In the genomic region with DNA sequence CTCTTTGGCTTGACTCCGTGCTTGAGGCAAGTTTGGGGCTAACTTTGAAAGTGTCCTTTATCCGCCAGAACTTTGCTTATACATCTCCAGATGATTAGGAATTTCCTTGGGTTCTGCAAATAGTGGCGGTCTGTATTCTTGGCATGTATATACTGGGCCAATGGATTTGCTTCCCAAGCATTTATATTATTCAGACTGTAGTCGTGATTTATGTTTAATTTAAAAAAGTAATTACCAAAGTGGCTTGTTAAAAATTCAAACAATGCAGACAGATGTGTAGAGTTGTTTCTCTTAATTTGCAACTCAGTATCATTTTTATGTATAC, we compare ENCODE assay signal across 8 mouse cellular contexts. TPM values are rescaled to one million over a fixed set of nuclear protein-coding genes. Genes with fewer than 3 reads are reported as not detected.
DNase-seq lines count a peak whose midpoint lies in the region; ATAC-seq and TF ChIP-seq lines count a peak whose summit lies in the region.

No protein-coding gene starts in this region.

- no peak for TF ChIP-seq CTCF in left cerebral cortex, adult 2 months (IDR thresholded peaks at IDR 0.05)

- H3K4me1 ChIP-seq in embryonic facial prominence, embryonic 12.5 days, result no peaks in the 10 kb centered on the region
- H3K4me1 ChIP-seq in intestine, embryonic 15.5 days (replicated peaks), result 0 out of 2 replicates have a peak, but pooled peaks cover 6% of the 10 kb centered on the region
- peaks cover 12% of the 10 kb centered on the region for H3K4me1 ChIP-seq in neural tube, embryonic 13.5 days (replicated peaks)

- no peaks in the 10 kb centered on the region for H3K36me3 ChIP-seq in embryonic facial prominence, embryonic 12.5 days
- H3K36me3 ChIP-seq in intestine, embryonic 15.5 days, result no peaks in the 10 kb centered on the region
- H3K36me3 ChIP-seq in neural tube, embryonic 13.5 days, result no peaks in the 10 kb centered on the region

- no peaks in the 10 kb centered on the region for H3K9me3 ChIP-seq in embryonic facial prominence, embryonic 12.5 days
- no peaks in the 10 kb centered on the region for H3K9me3 ChIP-seq in intestine, embryonic 15.5 days
- no peaks in the 10 kb centered on the region for H3K9me3 ChIP-seq in neural tube, embryonic 13.5 days

- WGBS in embryonic facial prominence, embryonic 12.5 days, result 12% methylated on average over 4 of the region's 4 CpGs
- 4% methylated on average over 4 of the region's 4 CpGs for WGBS in intestine, embryonic 15.5 days
- WGBS in neural tube, embryonic 13.5 days, result 18% methylated on average over 4 of the region's 4 CpGs

- H3K4me2 ChIP-seq in embryonic facial prominence, embryonic 12.5 days (replicated peaks), result peak overlapping the region; percentile 65
- H3K4me2 ChIP-seq in intestine, embryonic 15.5 days (replicated peaks), result peak overlapping the region; percentile 70
- H3K4me2 ChIP-seq in neural tube, embryonic 13.5 days, result peak overlapping the region; percentile 80

- intact Hi-C loops in left cerebral cortex, adult 2 months (cut with DNase I), result no loop called here
- intact Hi-C loops in left cerebral cortex, postnatal 10 days (cut with DNase I), result no loop called here

- peak overlapping the region; percentile 48 for H3K9ac ChIP-seq in embryonic facial prominence, embryonic 12.5 days
- peak overlapping the region; percentile 47 for H3K9ac ChIP-seq in intestine, embryonic 15.5 days
- H3K9ac ChIP-seq in neural tube, embryonic 13.5 days, result peak overlapping the region; percentile 72

- peaks cover 13% of the 10 kb centered on the region; the same call in 1 of the 2 replicates for H3K27me3 ChIP-seq in embryonic facial prominence, embryonic 12.5 days
- H3K27me3 ChIP-seq in intestine, embryonic 15.5 days (replicated peaks), result no peaks in the 10 kb centered on the region
- H3K27me3 ChIP-seq in neural tube, embryonic 13.5 days, result peaks cover 21% of the 10 kb centered on the region

- ATAC-seq in embryonic facial prominence, embryonic 12.5 days (ENCODE audit: insufficient number of reproducible peaks, insufficient read depth, low FRiP score, low TSS enrichment), result no peak
- no peak; the same call in 1 of the 2 replicates for ATAC-seq in intestine, embryonic 15.5 days
- ATAC-seq in neural tube, embryonic 13.5 days (ENCODE audit: low read depth), result peak; percentile 65

- no peak for DNase-seq in left cerebral cortex, adult 2 months (ENCODE audit: extremely low spot score in 1 of 2, low spot score in 2 of 2)
- DNase-seq in left cerebral cortex, postnatal 10 days (ENCODE audit: extremely low spot score in 1 of 2, low spot score in 2 of 2), result no peak
- DNase-seq in embryo, embryonic 10.5 days (ENCODE audit: low spot score), result no peak
- no peak for DNase-seq in cerebellum, postnatal 10 days
- no peak for DNase-seq in thymus, postnatal 0 days (ENCODE audit: low spot score)

- peak overlapping the region; percentile 62 for H3K4me3 ChIP-seq in left cerebral cortex, adult 2 months
- H3K4me3 ChIP-seq in embryonic facial prominence, embryonic 12.5 days, result peak overlapping the region; percentile 54
- peak overlapping the region; percentile 64 for H3K4me3 ChIP-seq in intestine, embryonic 15.5 days (replicated peaks)
- peak overlapping the region; percentile 53 for H3K4me3 ChIP-seq in neural tube, embryonic 13.5 days

- no peak overlapping the region for H3K27ac ChIP-seq in left cerebral cortex, adult 2 months
- H3K27ac ChIP-seq in embryonic facial prominence, embryonic 12.5 days, result no peak overlapping the region
- H3K27ac ChIP-seq in intestine, embryonic 15.5 days, result no peak overlapping the region
- H3K27ac ChIP-seq in neural tube, embryonic 13.5 days (replicated peaks), result no peak overlapping the region

RNA-seq across cellular contexts. Expression of a gene that starts 0.3 kb away (rescaled TPM):
- under 1 TPM; 0.18 to 0.89 TPM for total RNA-seq in left cerebral cortex, adult 2 months (2021)
- total RNA-seq in left cerebral cortex, postnatal 10 days (2021), result under 1 TPM in 1 of 2 experiments, not detected in 1; 0.19 TPM
- 0.93 and 1.6 TPM in 2 replicates for polyA plus RNA-seq in embryonic facial prominence, embryonic 12.5 days (2016; fragmentation: Nextera tagmentation; extraction: Ambion mirVana)
- 2.8 and 3.5 TPM in 2 replicates for polyA plus RNA-seq in intestine, embryonic 15.5 days (2015; fragmentation: Nextera tagmentation; extraction: Ambion mirVana)
- polyA plus RNA-seq in neural tube, embryonic 13.5 days (2015; fragmentation: Nextera tagmentation; extraction: Ambion mirVana), result 1.0 and 2.9 TPM in 2 replicates
- 48.3 and 54.4 TPM in 2 replicates for polyA plus RNA-seq in thymus, postnatal 0 days (2015; fragmentation: Nextera tagmentation; extraction: Ambion mirVana)

RNA-seq across cellular contexts. Expression of a gene that starts 35.5 kb away (rescaled TPM):
- 10 to 100 TPM; 10.6 to 12.2 TPM for total RNA-seq in left cerebral cortex, adult 2 months (2021)
- 1 to 10 TPM; 2.8 TPM for total RNA-seq in left cerebral cortex, postnatal 10 days (2021)
- polyA plus RNA-seq in embryonic facial prominence, embryonic 12.5 days (2016; fragmentation: Nextera tagmentation; extraction: Ambion mirVana), result 0.18 and 0.23 TPM in 2 replicates
- 0.49 and 0.56 TPM in 2 replicates for polyA plus RNA-seq in intestine, embryonic 15.5 days (2015; fragmentation: Nextera tagmentation; extraction: Ambion mirVana)
- 0.21 and 0.25 TPM in 2 replicates for polyA plus RNA-seq in neural tube, embryonic 13.5 days (2015; fragmentation: Nextera tagmentation; extraction: Ambion mirVana)
- polyA plus RNA-seq in thymus, postnatal 0 days (2015; fragmentation: Nextera tagmentation; extraction: Ambion mirVana), result 5.0 and 6.1 TPM in 2 replicates

RNA-seq across cellular contexts. Expression of a gene that starts 54.0 kb away (rescaled TPM):
- total RNA-seq in left cerebral cortex, adult 2 months (2021), result 10 to 100 TPM; 18.0 to 18.5 TPM
- 10 to 100 TPM; 14.5 to 17.8 TPM for total RNA-seq in left cerebral cortex, postnatal 10 days (2021)
- 2.2 and 2.8 TPM in 2 replicates for polyA plus RNA-seq in embryonic facial prominence, embryonic 12.5 days (2016; fragmentation: Nextera tagmentation; extraction: Ambion mirVana)
- polyA plus RNA-seq in intestine, embryonic 15.5 days (2015; fragmentation: Nextera tagmentation; extraction: Ambion mirVana), result 1.3 and 1.6 TPM in 2 replicates
- 34.5 and 38.2 TPM in 2 replicates for polyA plus RNA-seq in neural tube, embryonic 13.5 days (2015; fragmentation: Nextera tagmentation; extraction: Ambion mirVana)
- 4.3 and 5.6 TPM in 2 replicates for polyA plus RNA-seq in thymus, postnatal 0 days (2015; fragmentation: Nextera tagmentation; extraction: Ambion mirVana)

Comparison
In these comparisons a context has a peak if more than half of its experiments do, and no peak if none do; other contexts are left out.
1. RNA of a gene that starts 0.3 kb away (polyA plus RNA-seq): 48.3 to 54.4 TPM in thymus, postnatal 0 days; 1.0 to 2.9 TPM in neural tube, embryonic 13.5 days, 2.8 to 3.5 TPM in intestine, embryonic 15.5 days and 0.93 to 1.6 TPM in embryonic facial prominence, embryonic 12.5 days; every median in the first group is over 10 times any median in the second.
2. Peak in every context shown above with its lines, with median percentiles within 50 percentile points of each other: H3K4me3 ChIP-seq, H3K4me2 ChIP-seq and H3K9ac ChIP-seq.